Mouse (Mus musculus) E14TG2a.4 (cell line): ENCODE measurements around the gene Tmem256.

Experiments used
- CTCF ChIP-seq: conservative IDR thresholded peaks from 2 replicates; pipeline ENCODE4 v1.5.1; 2014; ENCODE audit warnings: low read length
- NANOG ChIP-seq: IDR thresholded peaks from 2 replicates; pipeline ENCODE4 v1.6.1; 2014; ENCODE audit warnings: borderline replicate concordance, low read length, mixed read lengths
- POU5F1 ChIP-seq: IDR thresholded peaks from 2 replicates; pipeline ENCODE4 v1.6.1; 2014; ENCODE audit warnings: low read length, borderline replicate concordance

- TF ChIP-seq CTCF (no peak), POU5F1 (no peak), NANOG (no peak)
These were observed 46.9 kb upstream of the Tmem256 start for GRCm38 (mm10) chr11:69791420-69791819.
